Mouse (Mus musculus) heart, adult 2 months (tissue): ENCODE measurements around the gene Map3k15. TPM values are rescaled to one million over a fixed set of nuclear protein-coding genes. Genes with fewer than 3 reads are reported as not detected.

ENCODE experiments used
- DNase-seq, 2 experiments: peaks; one replicate each; pipeline ENCODE4 v3.0.0; 2021
- H3K27ac ChIP-seq: fragments of 200-600 bp; 2 replicates; pipeline ENCODE4 v1.8.1; 2022
- H3K27me3 ChIP-seq: fragments of 200-500 bp; 2 replicates; pipeline ENCODE4 v1.6.1; 2012; ENCODE audit warnings: mild to moderate bottlenecking, low read length, inconsistent platforms, mixed read lengths; ENCODE audit not compliant: control insufficient read depth, insufficient read depth
- H3K36me3 ChIP-seq: fragments of 200-500 bp; 2 replicates; pipeline ENCODE4 v1.6.1; 2012; ENCODE audit warnings: low read length, inconsistent platforms; ENCODE audit not compliant: control insufficient read depth, insufficient read depth
- H3K4me1 ChIP-seq: fragments of 200-500 bp; 2 replicates; pipeline ENCODE4 v1.6.1; 2011; ENCODE audit warnings: low read length; ENCODE audit not compliant: control insufficient read depth, insufficient read depth
- H3K4me3 ChIP-seq: fragments of 200-600 bp; 2 replicates; pipeline ENCODE4 v1.8.1; 2022
- H3K79me2 ChIP-seq: fragments of 200-500 bp; replicated peaks from 2 replicates; pipeline ENCODE4 v1.6.1; 2012; ENCODE audit warnings: mild to moderate bottlenecking, inconsistent platforms, low read length, moderate library complexity, mixed read lengths; ENCODE audit not compliant: control insufficient read depth, insufficient read depth
- H3K9ac ChIP-seq: fragments of 200-500 bp; 2 replicates; pipeline ENCODE4 v1.6.1; 2012; ENCODE audit warnings: low read depth, mild to moderate bottlenecking, control low read depth, inconsistent platforms, low read length, mixed read lengths
- CTCF ChIP-seq: fragments of 200-600 bp; IDR thresholded peaks from 2 replicates; pipeline ENCODE4 v1.8.1; 2022; ENCODE audit warnings: antibody characterized with exemption, mild to moderate bottlenecking, moderate library complexity
- EP300 ChIP-seq: fragments of 200-500 bp; IDR thresholded peaks from 2 replicates; pipeline ENCODE4 v1.6.1; 2011; ENCODE audit warnings: low read depth, low read length, control low read depth; ENCODE audit not compliant: insufficient read depth
- POLR2A ChIP-seq: fragments of 200-500 bp; IDR thresholded peaks from 2 replicates; pipeline ENCODE4 v1.6.1; 2011; ENCODE audit warnings: mild to moderate bottlenecking, low read depth, low read length, control low read depth; ENCODE audit not compliant: insufficient read depth
- WGBS: fragments of 180-500 bp; shearing (Covaris S2); methylation state at CpG from one replicate; pipeline ENCODE4 v1.1.7; 2018; 5-methylcytosine and 5-hydroxymethylcytosine counted together
- intact Hi-C: fragments of 180-260 bp; cut with DNase I; formaldehyde crosslinking; loops from one replicate; pipeline ENCODE4 v1.15.1; 2025
- polyA plus RNA-seq: library from polyadenylated mRNA; depleted of rRNA; stranded (reverse); fragments of >200 nt; gene quantifications from 2 replicates; pipeline ENCODE4 v1.2.3, GENCODE M21; 2012
- total RNA-seq, 2 experiments: library from RNA; stranded (reverse); gene quantifications; 2 replicates each; pipeline ENCODE4 v1.2.3; 2021

The Map3k15 gene
- total and polyA plus RNA-seq, 3 experiments: 0.29 to 0.70 (median 0.43) TPM

- TF ChIP-seq CTCF (no peak), EP300 (no peak)
- intact Hi-C loops: no loop called here
- Histone ChIP-seq H3K36me3 (0 out of 2 replicates have a peak, but pooled peaks cover 2% of the 10 kb centered on the region), H3K9ac (no peak overlapping the region), H3K27ac (no peak overlapping the region), H3K79me2 (no peaks in the 10 kb centered on the region), H3K4me1 (peaks cover 3% of the 10 kb centered on the region; the same call in 1 of the 2 replicates), H3K27me3 (no peaks in the 10 kb centered on the region), H3K4me3 (no peak overlapping the region)
- DNase-seq: no peak
- 69% methylated on average over 6 of the region's 6 CpGs for WGBS
Measured at GRCm38 (mm10) chrX:159955433-159955832, 32.8 kb upstream of the Map3k15 start.

- H3K79me2 ChIP-seq: no peaks in the 10 kb centered on the region
- H3K9ac ChIP-seq: no peak overlapping the region
- TF ChIP-seq CTCF (no peak), POLR2A (no peak), EP300 (no peak)
- 70% methylated on average over 2 of the region's 2 CpGs for WGBS
- H3K36me3 ChIP-seq: peaks cover 2% of the 10 kb centered on the region; the same call in 1 of the 2 replicates
- intact Hi-C loops: loop anchor here (5.0 kb wide), 1 partner anchor 429 kb away; no protein-coding TSS in a partner anchor
- H3K4me3 ChIP-seq: no peak overlapping the region
- no peaks in the 10 kb centered on the region; the same call in 1 of the 2 replicates for H3K4me1 ChIP-seq
- no peak overlapping the region for H3K27ac ChIP-seq
- H3K27me3 ChIP-seq: no peaks in the 10 kb centered on the region
- no peak for DNase-seq
Measured at GRCm38 (mm10) chrX:159961385-159961784, 26.8 kb upstream of the Map3k15 start.

GRCm38 (mm10) chrX:159963273-159963672, 25.0 kb upstream of the Map3k15 start:
- no peaks in the 10 kb centered on the region for H3K4me1 ChIP-seq
- H3K27me3 ChIP-seq: no peaks in the 10 kb centered on the region
- H3K27ac ChIP-seq: no peak overlapping the region
- peak in 1 of 2 experiments; percentile 12 for DNase-seq
- peak; percentile 85 for TF ChIP-seq CTCF
- TF ChIP-seq EP300: no peak
- no peak for TF ChIP-seq POLR2A
- no peak overlapping the region for H3K4me3 ChIP-seq
- peaks cover 2% of the 10 kb centered on the region; the same call in 1 of the 2 replicates for H3K36me3 ChIP-seq
- intact Hi-C loops: loop anchor here (2.0 to 5.0 kb wide), 2 partner anchors 336 to 431 kb away; partner anchors contain the start of gene Sh3kbp1
- WGBS: 26% methylated on average over 4 of the region's 4 CpGs
- H3K9ac ChIP-seq: no peak overlapping the region
- H3K79me2 ChIP-seq: no peaks in the 10 kb centered on the region

- Histone ChIP-seq H3K79me2 (no peaks in the 10 kb centered on the region), H3K36me3 (peaks cover 2% of the 10 kb centered on the region; the same call in 1 of the 2 replicates), H3K27ac (no peak overlapping the region), H3K27me3 (no peaks in the 10 kb centered on the region), H3K4me1 (no peaks in the 10 kb centered on the region), H3K4me3 (no peak overlapping the region), H3K9ac (no peak overlapping the region)
- TF ChIP-seq EP300: no peak
- no peak for TF ChIP-seq POLR2A
- TF ChIP-seq CTCF: no peak
- intact Hi-C loops: loop anchor here (2.0 to 5.0 kb wide), 2 partner anchors 337 to 432 kb away; partner anchors contain the start of gene Sh3kbp1
- peak in 1 of 2 experiments; percentile 32 for DNase-seq
- WGBS: 63% methylated on average over 9 of the region's 9 CpGs
Measured at GRCm38 (mm10) chrX:159963925-159964324, 24.3 kb upstream of the Map3k15 start.

- no peak for TF ChIP-seq CTCF
- TF ChIP-seq POLR2A: no peak
- TF ChIP-seq EP300: no peak
- no peak for DNase-seq
- Histone ChIP-seq H3K4me3 (no peak overlapping the region), H3K4me1 (no peaks in the 10 kb centered on the region), H3K27ac (no peak overlapping the region), H3K27me3 (no peaks in the 10 kb centered on the region), H3K79me2 (no peaks in the 10 kb centered on the region), H3K9ac (no peak overlapping the region), H3K36me3 (no peaks in the 10 kb centered on the region)
- WGBS: 86% methylated on average over 2 of the region's 2 CpGs
- intact Hi-C loops: no loop called here
Measured at GRCm38 (mm10) chrX:159969025-159969424, 19.2 kb upstream of the Map3k15 start.

GRCm38 (mm10) chrX:159971091-159971779, 17.0 kb upstream of the Map3k15 start:
- Histone ChIP-seq H3K79me2 (no peaks in the 10 kb centered on the region), H3K36me3 (no peaks in the 10 kb centered on the region), H3K27ac (no peak overlapping the region), H3K27me3 (no peaks in the 10 kb centered on the region), H3K9ac (no peak overlapping the region), H3K4me3 (no peak overlapping the region), H3K4me1 (no peaks in the 10 kb centered on the region)
- no peak for DNase-seq
- 66% methylated on average over 3 of the region's 3 CpGs for WGBS
- intact Hi-C loops: no loop called here
- TF ChIP-seq POLR2A (no peak), EP300 (no peak), CTCF (no peak)
